Mouse (Mus musculus) heart, embryonic 16.5 days (tissue): Measurements from ENCODE around the gene 5830473C10Rik. TPM values are rescaled to one million over a fixed set of nuclear protein-coding genes. Genes with fewer than 3 reads are reported as not detected.
A peak's percentile ranks its signal among the peaks of the same experiment; 100 is the strongest.

Experiments used
- ATAC-seq: fragments of 200-750 bp; cut with Nextera tagmentation; replicated peaks from 2 replicates; pipeline ENCODE4 v1.8.0; 2017; ENCODE audit warnings: moderate number of reproducible peaks; ENCODE audit not compliant: insufficient read depth, low FRiP score; ENCODE audit errors: extremely low read depth
- H3K27ac ChIP-seq: fragments of 300-500 bp; sonication (generic); 2 replicates; pipeline ENCODE4 v1.5.1; 2014; ENCODE audit warnings: mild to moderate bottlenecking, low read length, control low read depth, moderate library complexity
- H3K27me3 ChIP-seq: fragments of 300-500 bp; sonication (generic); 2 replicates; pipeline ENCODE4 v1.6.1; 2014; ENCODE audit warnings: low read length, mixed read lengths; ENCODE audit not compliant: control insufficient read depth, insufficient read depth
- H3K36me3 ChIP-seq: fragments of 300-500 bp; sonication (generic); 2 replicates; pipeline ENCODE4 v1.6.1; 2014; ENCODE audit not compliant: control insufficient read depth, insufficient read depth
- H3K4me1 ChIP-seq: fragments of 300-500 bp; sonication (generic); 2 replicates; pipeline ENCODE4 v1.6.1; 2014; ENCODE audit warnings: low read length, mixed read lengths; ENCODE audit not compliant: control insufficient read depth, insufficient read depth
- H3K4me2 ChIP-seq: fragments of 300-500 bp; sonication (generic); 2 replicates; pipeline ENCODE4 v1.6.1; 2014; ENCODE audit warnings: low read depth, mild to moderate bottlenecking, control low read depth, low read length
- H3K4me3 ChIP-seq: fragments of 300-500 bp; sonication (generic); 2 replicates; pipeline ENCODE4 v1.5.1; 2014; ENCODE audit warnings: mild to moderate bottlenecking, control low read depth, low read length
- H3K9ac ChIP-seq: fragments of 300-500 bp; sonication (generic); 2 replicates; pipeline ENCODE4 v1.6.1; 2014; ENCODE audit warnings: low read length, control low read depth
- H3K9me3 ChIP-seq: fragments of 300-500 bp; sonication (generic); replicated peaks from 2 replicates; pipeline ENCODE4 v1.6.1; 2016; ENCODE audit warnings: low read length; ENCODE audit not compliant: control insufficient read depth
- WGBS: fragments of 180-500 bp; shearing (Covaris S2); extraction: QIAGEN DNeasy Blood & Tissue Kit; methylation state at CpG from one replicate; pipeline ENCODE4 v1.1.7; 2014; 5-methylcytosine and 5-hydroxymethylcytosine counted together
- polyA plus RNA-seq: library from polyadenylated mRNA; unstranded; fragments of >200 nt; fragmentation: Nextera tagmentation; extraction: Ambion mirVana; gene quantifications from 2 replicates; pipeline ENCODE4 v1.2.1, GENCODE M21; 2015

Gene 5830473C10Rik
- polyA plus RNA-seq, 1 experiment from 2014 or later = not detected

- no peaks in the 10 kb centered on the region for H3K4me1 ChIP-seq
- no peaks in the 10 kb centered on the region for H3K9me3 ChIP-seq
- 55% methylated on average over 1 of the region's 1 CpGs for WGBS
- ATAC-seq = no peak
- no peak overlapping the region for H3K4me2 ChIP-seq
- no peak overlapping the region for H3K27ac ChIP-seq
- no peak overlapping the region for H3K9ac ChIP-seq
- no peaks in the 10 kb centered on the region for H3K36me3 ChIP-seq
- no peaks in the 10 kb centered on the region for H3K27me3 ChIP-seq
- no peak overlapping the region for H3K4me3 ChIP-seq
These were observed 67.6 kb downstream of the 5830473C10Rik start for GRCm38 (mm10) chr5:90628530-90628929.

DNA sequence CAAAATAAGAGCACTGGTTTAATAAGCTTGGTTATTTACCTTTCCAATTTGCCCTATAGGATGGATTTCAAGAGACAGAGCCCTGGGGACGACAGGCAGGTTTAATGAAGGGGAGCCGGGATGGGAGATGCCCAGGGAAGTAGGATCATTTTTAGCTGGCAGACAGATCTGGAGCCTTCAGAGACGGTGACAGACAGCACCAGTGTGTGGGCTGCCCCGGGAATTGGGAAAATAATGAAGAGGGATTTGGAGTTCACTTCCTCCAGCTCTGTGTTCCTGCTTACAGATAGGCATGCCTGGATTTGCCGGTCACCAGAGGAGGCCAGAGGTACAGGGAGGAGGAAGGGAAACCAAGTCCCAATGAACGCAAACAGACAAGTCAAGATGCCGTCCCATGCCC lies 74.0 kb downstream of the 5830473C10Rik start:
- H3K9me3 ChIP-seq = no peaks in the 10 kb centered on the region
- 72% methylated on average over 7 of the region's 7 CpGs for WGBS

DNA sequence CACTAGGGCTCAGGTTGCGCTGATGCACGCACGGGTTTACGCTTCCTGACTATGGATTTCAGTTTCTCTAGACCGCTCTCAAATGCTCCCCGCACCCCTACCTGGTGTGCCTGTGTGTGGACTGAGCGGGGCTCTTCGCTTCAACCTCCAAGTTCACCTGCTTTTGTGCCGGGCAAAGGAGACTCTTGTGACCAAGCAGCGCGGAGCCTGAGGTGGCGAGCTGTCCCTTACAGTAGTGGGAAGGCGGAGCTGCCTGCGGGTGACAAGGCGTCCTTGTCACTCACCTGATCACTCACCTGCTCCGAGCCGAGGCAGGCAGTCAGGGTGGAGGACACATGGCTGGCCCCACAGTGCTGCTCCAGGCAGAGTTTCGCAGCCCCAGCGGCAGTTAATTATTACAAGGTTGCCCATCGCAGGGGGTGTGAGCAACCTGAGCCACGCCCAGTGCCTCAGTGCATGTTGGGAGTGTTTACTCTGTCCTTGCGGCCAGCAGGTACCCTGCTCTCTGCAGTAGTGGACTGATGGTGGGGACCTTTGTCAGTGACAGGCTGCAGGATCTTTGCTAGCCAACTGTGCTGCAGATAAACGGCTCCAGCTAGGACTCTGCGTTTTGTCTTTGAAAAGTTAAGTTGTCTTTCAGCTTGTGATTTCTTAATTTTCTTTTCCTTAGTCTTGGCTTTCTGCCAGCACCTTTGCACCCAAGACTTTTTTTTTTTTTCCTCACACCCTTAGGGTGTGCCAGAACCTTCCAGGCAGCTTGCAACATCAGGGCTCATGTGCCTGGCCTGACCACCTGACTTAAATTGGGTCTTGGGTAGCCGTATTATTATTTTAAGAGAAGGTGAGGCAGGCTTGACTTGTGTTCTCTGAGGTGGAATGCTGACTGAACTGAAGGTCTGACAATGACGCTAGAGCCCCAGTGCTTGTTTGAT lies 79.6 kb downstream of the 5830473C10Rik start, which contains the start of gene Rassf6:
Gene Rassf6, minus strand, starts transcription at position 372 of the 932 bp plus-strand sequence.
- no peak within 1 kb of the TSS for H3K27ac ChIP-seq
- peak within 1 kb of the TSS; percentile 59 for H3K4me3 ChIP-seq
- H3K9ac ChIP-seq = peak within 1 kb of the TSS; percentile 61
- H3K36me3 ChIP-seq = no peaks in the 10 kb centered on the region
- H3K4me1 ChIP-seq = no peaks in the 10 kb centered on the region; the same call in 1 of the 2 replicates
- H3K9me3 ChIP-seq = no peaks in the 10 kb centered on the region
- WGBS = 8% methylated on average over 26 of the region's 26 CpGs
- ATAC-seq = 0 out of 2 replicates have a peak, but pooled peaks have one; percentile 32
- H3K4me2 ChIP-seq = peak within 1 kb of the TSS; percentile 86
- H3K27me3 ChIP-seq = no peaks in the 10 kb centered on the region

More for the DNA sequence above, 74.0 kb downstream of the 5830473C10Rik start:
- H3K36me3 ChIP-seq = no peaks in the 10 kb centered on the region
- H3K27me3 ChIP-seq = no peaks in the 10 kb centered on the region
- no peak overlapping the region for H3K4me3 ChIP-seq
- no peaks in the 10 kb centered on the region for H3K4me1 ChIP-seq
- ATAC-seq = no peak
- no peak overlapping the region for H3K27ac ChIP-seq
- no peak overlapping the region for H3K9ac ChIP-seq
- H3K4me2 ChIP-seq = no peak overlapping the region

DNA sequence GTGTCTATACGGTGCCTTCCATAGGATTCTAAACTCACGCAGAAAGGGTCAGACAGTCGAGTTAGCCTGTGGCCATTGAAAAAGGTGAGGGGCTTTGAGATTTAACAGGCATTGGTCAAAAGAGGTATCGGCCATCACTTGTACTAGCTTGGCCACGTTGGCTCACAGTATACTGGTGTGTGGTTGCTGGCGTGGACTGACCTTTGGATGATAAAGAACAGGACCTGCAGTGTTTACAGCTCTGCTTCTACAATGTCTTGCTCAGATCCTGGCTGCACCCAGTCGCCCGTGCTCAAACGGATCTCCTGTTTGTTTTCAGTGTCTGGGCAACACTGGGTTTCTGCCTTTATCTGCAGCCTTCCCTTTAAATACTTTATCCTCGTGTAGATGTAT lies 80.3 kb downstream of the 5830473C10Rik start:
- H3K27me3 ChIP-seq = no peaks in the 10 kb centered on the region
- H3K36me3 ChIP-seq = no peaks in the 10 kb centered on the region
- no peak overlapping the region; the same call in 1 of the 2 replicates for H3K4me3 ChIP-seq
- no peaks in the 10 kb centered on the region; the same call in 1 of the 2 replicates for H3K4me1 ChIP-seq
- 49% methylated on average over 10 of the region's 10 CpGs for WGBS
- no peak overlapping the region for H3K9ac ChIP-seq
- H3K27ac ChIP-seq = no peak overlapping the region
- H3K4me2 ChIP-seq = peak overlapping the region; percentile 86; the same call in 1 of the 2 replicates
- ATAC-seq = no peak
- no peaks in the 10 kb centered on the region for H3K9me3 ChIP-seq

DNA sequence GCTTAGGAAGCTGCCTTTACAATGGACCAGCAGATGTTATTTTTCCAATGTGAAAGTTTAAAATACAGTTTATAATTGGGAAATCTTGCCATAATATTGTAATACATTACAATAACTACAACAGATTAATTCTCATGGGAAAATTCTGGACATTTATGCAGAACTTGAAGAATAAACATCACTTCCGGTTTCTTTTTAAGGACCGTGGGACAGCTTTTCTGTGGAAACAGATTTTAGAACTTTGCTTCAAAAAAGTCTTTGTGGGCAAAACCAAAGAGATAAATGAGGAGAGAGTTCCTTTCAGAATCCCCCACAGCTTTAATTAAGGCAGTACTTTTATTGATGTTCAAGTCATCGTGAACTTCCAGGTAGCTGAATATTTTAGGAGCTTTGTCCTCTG lies 84.7 kb downstream of the 5830473C10Rik start:
- Histone ChIP-seq H3K27me3 (no peaks in the 10 kb centered on the region), H3K9me3 (no peaks in the 10 kb centered on the region), H3K4me1 (no peaks in the 10 kb centered on the region), H3K4me3 (no peak overlapping the region), H3K36me3 (no peaks in the 10 kb centered on the region), H3K9ac (no peak overlapping the region), H3K4me2 (no peak overlapping the region), H3K27ac (no peak overlapping the region)
- no peak for ATAC-seq
- 68% methylated on average over 3 of the region's 3 CpGs for WGBS

DNA sequence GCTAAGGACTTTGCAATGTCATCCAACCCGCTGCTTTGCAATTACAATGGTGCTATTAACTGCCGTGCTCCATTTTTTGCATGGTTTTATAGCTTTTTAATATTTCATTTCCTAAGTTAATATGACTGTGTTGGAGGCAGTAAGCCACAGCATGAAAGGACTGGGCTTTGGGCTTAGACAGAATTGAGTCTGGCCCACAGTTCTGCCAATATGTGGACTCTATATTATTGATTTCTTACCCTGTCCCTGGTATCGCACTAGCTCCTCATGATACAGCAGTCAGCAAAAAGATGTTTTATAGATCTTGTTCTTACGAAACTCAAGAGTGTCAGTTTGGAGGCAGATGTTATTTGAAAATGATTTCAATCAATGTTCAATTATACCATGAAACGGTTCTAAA lies 85.5 kb downstream of the 5830473C10Rik start:
- WGBS = 87% methylated on average over 5 of the region's 5 CpGs
- no peaks in the 10 kb centered on the region for H3K27me3 ChIP-seq
- ATAC-seq = no peak
- no peaks in the 10 kb centered on the region for H3K4me1 ChIP-seq
- no peak overlapping the region for H3K4me3 ChIP-seq
- no peak overlapping the region for H3K27ac ChIP-seq
- no peaks in the 10 kb centered on the region for H3K9me3 ChIP-seq
- H3K36me3 ChIP-seq = no peaks in the 10 kb centered on the region
- H3K9ac ChIP-seq = no peak overlapping the region
- no peak overlapping the region for H3K4me2 ChIP-seq

Other genes with a start within 250 kb of the 5830473C10Rik start
- gene Ankrd17, start 194.5 kb upstream of the 5830473C10Rik start, polyA plus RNA-seq = 15.7 and 15.8 TPM in 2 replicates
- gene Gm9958, start 193.9 kb upstream of the 5830473C10Rik start, polyA plus RNA-seq = 2.2 and 3.4 TPM in 2 replicates
- gene Alb, start 100.2 kb upstream of the 5830473C10Rik start, polyA plus RNA-seq = 5.7 and 6.5 TPM in 2 replicates
- 11.0 and 11.5 TPM in 2 replicates for gene Afp, start 70.4 kb upstream of the 5830473C10Rik start, polyA plus RNA-seq
- gene Afm, start 42.2 kb upstream of the 5830473C10Rik start, polyA plus RNA-seq = 0.09 TPM in 2 replicates
- 0.62 and 1.6 TPM in 2 replicates for gene Rassf6, start 79.5 kb downstream of the 5830473C10Rik start, polyA plus RNA-seq
- gene Cxcl5, start 198.3 kb downstream of the 5830473C10Rik start, polyA plus RNA-seq = 0.14 TPM in 1 of 2 replicates, not detected in the other
- gene Ppbp, start 207.4 kb downstream of the 5830473C10Rik start, polyA plus RNA-seq = 2.8 and 2.9 TPM in 2 replicates
- 35.9 and 38.9 TPM in 2 replicates for gene Pf4, start 211.3 kb downstream of the 5830473C10Rik start, polyA plus RNA-seq
- 0.24 TPM in 1 of 2 replicates, not detected in the other for gene Cxcl3, start 225.0 kb downstream of the 5830473C10Rik start, polyA plus RNA-seq
- 0.46 and 2.2 TPM in 2 replicates for gene Cxcl15, start 233.4 kb downstream of the 5830473C10Rik start, polyA plus RNA-seq